ENCODE assay signal across 8 mouse cellular contexts in the genomic region with DNA sequence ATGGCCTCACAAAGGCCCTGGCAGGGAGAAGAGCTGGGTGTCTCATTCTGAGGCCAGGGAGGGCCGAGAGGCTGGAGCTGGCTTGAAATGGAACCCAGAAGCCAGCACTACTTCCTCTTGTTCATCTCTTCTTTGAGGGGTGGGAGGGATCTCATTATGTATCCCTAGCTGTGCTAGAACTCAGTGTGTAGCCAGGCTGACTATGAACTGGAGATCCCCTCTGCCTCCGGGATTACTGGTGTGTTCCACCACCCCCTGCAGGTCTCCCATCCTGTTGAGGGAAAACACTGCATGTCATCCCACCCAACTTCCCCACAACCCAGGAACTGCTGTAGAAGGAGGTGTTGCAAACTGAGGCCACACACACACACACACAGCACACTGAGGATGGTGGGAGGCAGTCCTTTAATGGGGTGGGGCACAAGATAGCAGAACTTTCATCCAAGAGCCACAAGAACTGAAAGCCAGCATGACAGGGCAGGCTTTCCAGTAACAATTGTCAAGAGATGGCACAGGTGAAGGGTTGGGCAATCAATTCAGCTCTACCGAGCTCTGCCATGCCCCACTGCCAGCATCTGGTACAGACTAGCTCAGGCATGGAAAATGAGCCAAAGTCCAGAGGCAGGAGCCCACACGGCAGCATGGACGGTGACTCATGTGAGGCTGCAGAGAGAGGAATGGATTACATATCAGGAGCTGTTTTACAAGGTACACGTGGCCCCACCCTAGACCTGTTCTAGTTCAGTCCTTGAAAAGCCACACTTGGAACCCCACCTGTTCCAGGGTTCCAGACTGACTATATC. TPM values are rescaled to one million over a fixed set of nuclear protein-coding genes. Genes with fewer than 3 reads are reported as not detected.
DNase-seq lines count a peak whose midpoint lies in the region; ATAC-seq and TF ChIP-seq lines count a peak whose summit lies in the region.

No protein-coding gene starts in this region.

- H3K36me3 ChIP-seq in hindbrain, embryonic 10.5 days = peaks cover 48% of the 10 kb centered on the region
- H3K36me3 ChIP-seq in limb, embryonic 12.5 days = peaks cover 50% of the 10 kb centered on the region
- H3K36me3 ChIP-seq in small intestine, adult 2 months (ENCODE audit: control insufficient read depth, insufficient read depth, low read length) = peaks cover 41% of the 10 kb centered on the region

- TF ChIP-seq CTCF in lung, adult 2 months (IDR thresholded peaks at IDR 0.05; ENCODE audit: insufficient read depth, low read length) = no peak
- TF ChIP-seq CTCF in small intestine, adult 2 months (IDR thresholded peaks at IDR 0.05; ENCODE audit: extremely low read depth, insufficient read length, insufficient replicate concordance, low read depth, low read length) = no peak

- H3K4me3 ChIP-seq in lung, adult 2 months (replicated peaks; ENCODE audit: extremely low read depth, low read depth, low read length) = peak overlapping the region; percentile 37
- H3K4me3 ChIP-seq in hindbrain, embryonic 10.5 days = peak overlapping the region; percentile 73
- peak overlapping the region; percentile 68 for H3K4me3 ChIP-seq in limb, embryonic 12.5 days (replicated peaks)
- peak overlapping the region; percentile 31 for H3K4me3 ChIP-seq in small intestine, adult 2 months (ENCODE audit: low read depth, low read length)

- peak overlapping the region; percentile 89 for H3K27ac ChIP-seq in hindbrain, embryonic 10.5 days
- H3K27ac ChIP-seq in limb, embryonic 12.5 days = peak overlapping the region; percentile 73
- H3K27ac ChIP-seq in small intestine, adult 2 months (ENCODE audit: insufficient read depth, low read depth, low read length) = peak overlapping the region; percentile 99

- no peaks in the 10 kb centered on the region for H3K9me3 ChIP-seq in hindbrain, embryonic 10.5 days
- H3K9me3 ChIP-seq in limb, embryonic 12.5 days = no peaks in the 10 kb centered on the region

- no peak for TF ChIP-seq POLR2A in lung, adult 2 months (IDR thresholded peaks at IDR 0.05; ENCODE audit: borderline replicate concordance, extremely low read depth, low read depth, low read length)
- TF ChIP-seq POLR2A in small intestine, adult 2 months (IDR thresholded peaks at IDR 0.05; ENCODE audit: low read depth, low read length) = no peak

- WGBS in lung, adult 2 months = 61% methylated on average over 6 of the region's 6 CpGs
- WGBS in hindbrain, embryonic 10.5 days = 70% methylated on average over 6 of the region's 6 CpGs
- 67% methylated on average over 6 of the region's 6 CpGs for WGBS in limb, embryonic 12.5 days
- 37% methylated on average over 6 of the region's 6 CpGs for WGBS in small intestine, adult 2 months

- peaks cover 6% of the 10 kb centered on the region for H3K4me1 ChIP-seq in lung, adult 2 months (ENCODE audit: control insufficient read depth, insufficient read depth, low read length)
- H3K4me1 ChIP-seq in hindbrain, embryonic 10.5 days (replicated peaks) = peaks cover 37% of the 10 kb centered on the region
- H3K4me1 ChIP-seq in limb, embryonic 12.5 days (replicated peaks) = peaks cover 24% of the 10 kb centered on the region
- H3K4me1 ChIP-seq in small intestine, adult 2 months (ENCODE audit: control insufficient read depth, insufficient read depth, insufficient read length, low read length) = peaks cover 24% of the 10 kb centered on the region

- H3K4me2 ChIP-seq in limb, embryonic 12.5 days = peak overlapping the region; percentile 95

- peak overlapping the region; percentile 79; the same call in 1 of the 2 replicates for H3K9ac ChIP-seq in limb, embryonic 12.5 days (replicated peaks)

- DNase-seq in lung, adult 2 months = no peak
- no peak for DNase-seq in lung, postnatal 10 days
- DNase-seq in cerebellum, adult 9-10 months = peak; percentile 59
- no peak for DNase-seq in hindbrain, embryonic 10.5 days (ENCODE audit: low spot score)
- DNase-seq in embryo, embryonic 11 days = no peak
- no peak for DNase-seq in spleen, adult 18-20 months

- H3K27me3 ChIP-seq in hindbrain, embryonic 10.5 days (ENCODE audit: insufficient read depth, poor library complexity, severe bottlenecking) = no peaks in the 10 kb centered on the region
- H3K27me3 ChIP-seq in limb, embryonic 12.5 days = 0 out of 2 replicates have a peak, but pooled peaks cover 4% of the 10 kb centered on the region
- no peaks in the 10 kb centered on the region for H3K27me3 ChIP-seq in small intestine, adult 2 months (ENCODE audit: control insufficient read depth, insufficient read depth, low read length)

- no peak for ATAC-seq in limb, embryonic 12.5 days (ENCODE audit: insufficient number of reproducible peaks, insufficient read depth, low FRiP score, low TSS enrichment, low read depth)

RNA-seq across cellular contexts. Expression of a gene that starts 0.4 kb away (rescaled TPM):
- 57.4 and 65.1 TPM in 2 replicates for polyA plus RNA-seq in lung, adult 2 months (2012; rRNA removed)
- 8.4 and 16.0 TPM in 2 replicates for polyA plus RNA-seq in hindbrain, embryonic 10.5 days (2016; fragmentation: Nextera tagmentation; extraction: Ambion mirVana)
- 13.0 and 13.5 TPM in 2 replicates for polyA plus RNA-seq in limb, embryonic 12.5 days (2016; fragmentation: Nextera tagmentation; extraction: Ambion mirVana)
- polyA plus RNA-seq in small intestine, adult 2 months (2012; rRNA removed) = 23.6 and 38.3 TPM in 2 replicates

RNA-seq across cellular contexts. Expression of a gene that starts 7.1 kb away (rescaled TPM):
- 85.1 and 112 TPM in 2 replicates for polyA plus RNA-seq in lung, adult 2 months (2012; rRNA removed)
- 247 and 261 TPM in 2 replicates for polyA plus RNA-seq in hindbrain, embryonic 10.5 days (2016; fragmentation: Nextera tagmentation; extraction: Ambion mirVana)
- 180 and 186 TPM in 2 replicates for polyA plus RNA-seq in limb, embryonic 12.5 days (2016; fragmentation: Nextera tagmentation; extraction: Ambion mirVana)
- 231 and 467 TPM in 2 replicates for polyA plus RNA-seq in small intestine, adult 2 months (2012; rRNA removed)

RNA-seq across cellular contexts. Expression of a gene that starts 15.0 kb away (rescaled TPM):
- polyA plus RNA-seq in lung, adult 2 months (2012; rRNA removed) = 0.03 and 2.1 TPM in 2 replicates
- polyA plus RNA-seq in hindbrain, embryonic 10.5 days (2016; fragmentation: Nextera tagmentation; extraction: Ambion mirVana) = 0.24 and 0.44 TPM in 2 replicates
- 0.28 and 0.31 TPM in 2 replicates for polyA plus RNA-seq in limb, embryonic 12.5 days (2016; fragmentation: Nextera tagmentation; extraction: Ambion mirVana)
- 0.34 and 0.89 TPM in 2 replicates for polyA plus RNA-seq in small intestine, adult 2 months (2012; rRNA removed)

RNA-seq across cellular contexts. Expression of a gene that starts 44.5 kb away (rescaled TPM):
- 0.03 and 0.06 TPM in 2 replicates for polyA plus RNA-seq in lung, adult 2 months (2012; rRNA removed)
- polyA plus RNA-seq in hindbrain, embryonic 10.5 days (2016; fragmentation: Nextera tagmentation; extraction: Ambion mirVana) = 1.4 and 2.5 TPM in 2 replicates
- polyA plus RNA-seq in limb, embryonic 12.5 days (2016; fragmentation: Nextera tagmentation; extraction: Ambion mirVana) = 0.09 and 0.10 TPM in 2 replicates
- 0.22 and 2.4 TPM in 2 replicates for polyA plus RNA-seq in small intestine, adult 2 months (2012; rRNA removed)
